Mouse (Mus musculus): ENCODE results near the gene Caml. TPM values are rescaled to one million over a fixed set of nuclear protein-coding genes. Genes with fewer than 3 reads are reported as not detected.
A peak's percentile ranks its signal among the peaks of the same experiment; 100 is the strongest.
"Not testable (repeated sequence)": the region's sequence is repeated elsewhere in the genome, so short reads cannot be mapped to it uniquely, and the experiment has no call there.

Caml gene
- polyA plus RNA-seq, 1 experiment from 2014 or later = 99.3 TPM

- no peaks in the 10 kb centered on the region for H3K4me1 ChIP-seq (ENCODE audit: control insufficient read depth, insufficient read depth, low read length)
- WGBS = 89% methylated on average over 2 of the region's 2 CpGs
- H3K9ac ChIP-seq (replicated peaks; ENCODE audit: low read length) = no peak overlapping the region
- H3K36me3 ChIP-seq (ENCODE audit: control insufficient read depth, insufficient read depth, low read length) = peaks cover 67% of the 10 kb centered on the region
- ATAC-seq (ENCODE audit: low FRiP score, low TSS enrichment) (no peak), DNase-seq (no peak)
- H3K27ac ChIP-seq (replicated peaks; ENCODE audit: low read depth, low read length) = no peak overlapping the region
- H3K4me3 ChIP-seq (replicated peaks; ENCODE audit: low read depth, low read length) = no peak overlapping the region
- H3K27me3 ChIP-seq (ENCODE audit: control insufficient read depth, insufficient read depth, low read length) = no peaks in the 10 kb centered on the region
- no peaks in the 10 kb centered on the region for H3K9me3 ChIP-seq (ENCODE audit: control insufficient read depth, low read length)
- no peak overlapping the region for H3K4me2 ChIP-seq (ENCODE audit: low read length)
Measured at GRCm38 (mm10) chr13:55607624-55608006, 15.2 kb upstream of the Caml start.

- ATAC-seq (ENCODE audit: low FRiP score, low TSS enrichment) (no peak), DNase-seq (no peak)
- peaks cover 43% of the 10 kb centered on the region for H3K36me3 ChIP-seq (ENCODE audit: control insufficient read depth, insufficient read depth, low read length)
- no peaks in the 10 kb centered on the region for H3K27me3 ChIP-seq (ENCODE audit: control insufficient read depth, insufficient read depth, low read length)
- no peak overlapping the region for H3K4me2 ChIP-seq (ENCODE audit: low read length)
- no peak overlapping the region for H3K27ac ChIP-seq (replicated peaks; ENCODE audit: low read depth, low read length)
- no peaks in the 10 kb centered on the region for H3K9me3 ChIP-seq (ENCODE audit: control insufficient read depth, low read length)
- no peaks in the 10 kb centered on the region for H3K4me1 ChIP-seq (ENCODE audit: control insufficient read depth, insufficient read depth, low read length)
- no peak overlapping the region for H3K4me3 ChIP-seq (replicated peaks; ENCODE audit: low read depth, low read length)
- no peak overlapping the region for H3K9ac ChIP-seq (replicated peaks; ENCODE audit: low read length)
- 88% methylated on average over 7 of the region's 7 CpGs for WGBS
Measured at GRCm38 (mm10) chr13:55611996-55612395, 10.8 kb upstream of the Caml start.

GRCm38 (mm10) chr13:55613471-55613870 lies 9.3 kb upstream of the Caml start:
- Histone ChIP-seq H3K9me3 (ENCODE audit: control insufficient read depth, low read length) (no peaks in the 10 kb centered on the region), H3K4me3 (replicated peaks; ENCODE audit: low read depth, low read length) (no peak overlapping the region), H3K27me3 (ENCODE audit: control insufficient read depth, insufficient read depth, low read length) (no peaks in the 10 kb centered on the region), H3K4me1 (ENCODE audit: control insufficient read depth, insufficient read depth, low read length) (no peaks in the 10 kb centered on the region), H3K36me3 (ENCODE audit: control insufficient read depth, insufficient read depth, low read length) (peaks cover 28% of the 10 kb centered on the region), H3K4me2 (ENCODE audit: low read length) (no peak overlapping the region), H3K9ac (replicated peaks; ENCODE audit: low read length) (no peak overlapping the region), H3K27ac (replicated peaks; ENCODE audit: low read depth, low read length) (no peak overlapping the region)
- 53% methylated on average over 5 of the region's 5 CpGs for WGBS
- DNase-seq (no peak), ATAC-seq (ENCODE audit: low FRiP score, low TSS enrichment) (no peak)

- H3K4me3 ChIP-seq (replicated peaks; ENCODE audit: low read depth, low read length) = no peak overlapping the region
- 94% methylated on average over 4 of the region's 4 CpGs for WGBS
- no peaks in the 10 kb centered on the region for H3K27me3 ChIP-seq (ENCODE audit: control insufficient read depth, insufficient read depth, low read length)
- no peaks in the 10 kb centered on the region for H3K36me3 ChIP-seq (ENCODE audit: control insufficient read depth, insufficient read depth, low read length)
- H3K4me2 ChIP-seq (ENCODE audit: low read length) = no peak overlapping the region
- no peak for DNase-seq
- no peak overlapping the region for H3K27ac ChIP-seq (replicated peaks; ENCODE audit: low read depth, low read length)
- no peak for ATAC-seq (ENCODE audit: low FRiP score, low TSS enrichment)
- peaks cover 9% of the 10 kb centered on the region for H3K4me1 ChIP-seq (ENCODE audit: control insufficient read depth, insufficient read depth, low read length)
- H3K9ac ChIP-seq (replicated peaks; ENCODE audit: low read length) = no peak overlapping the region
- no peaks in the 10 kb centered on the region for H3K9me3 ChIP-seq (ENCODE audit: control insufficient read depth, low read length)
Measured at GRCm38 (mm10) chr13:55619328-55619727, 3.5 kb upstream of the Caml start.

- Histone ChIP-seq H3K27me3 (ENCODE audit: control insufficient read depth, insufficient read depth, low read length) (no peaks in the 10 kb centered on the region), H3K27ac (replicated peaks; ENCODE audit: low read depth, low read length) (no peak overlapping the region), H3K9ac (replicated peaks; ENCODE audit: low read length) (no peak overlapping the region), H3K36me3 (ENCODE audit: control insufficient read depth, insufficient read depth, low read length) (0 out of 2 replicates have a peak, but pooled peaks cover 5% of the 10 kb centered on the region), H3K4me3 (replicated peaks; ENCODE audit: low read depth, low read length) (no peak overlapping the region), H3K9me3 (ENCODE audit: control insufficient read depth, low read length) (no peaks in the 10 kb centered on the region), H3K4me2 (ENCODE audit: low read length) (no peak overlapping the region), H3K4me1 (ENCODE audit: control insufficient read depth, insufficient read depth, low read length) (peaks cover 14% of the 10 kb centered on the region)
- no peak for DNase-seq
- 90% methylated on average over 2 of the region's 2 CpGs for WGBS
- no peak for ATAC-seq (ENCODE audit: low FRiP score, low TSS enrichment)
Measured at GRCm38 (mm10) chr13:55620275-55620674, 2.5 kb upstream of the Caml start.

- H3K9me3 ChIP-seq (ENCODE audit: control insufficient read depth, low read length); H3K27me3 ChIP-seq (ENCODE audit: control insufficient read depth, insufficient read depth, low read length): not testable (repeated sequence)
- peak overlapping the region; percentile 96 for H3K27ac ChIP-seq (replicated peaks; ENCODE audit: low read depth, low read length)
- DNase-seq (peak; percentile 41), ATAC-seq (ENCODE audit: low FRiP score, low TSS enrichment) (0 out of 2 replicates have a peak, but pooled peaks have one; percentile 13)
- peaks cover 20% of the 10 kb centered on the region; the same call in 1 of the 2 replicates for H3K36me3 ChIP-seq (ENCODE audit: control insufficient read depth, insufficient read depth, low read length)
- peak overlapping the region; percentile 72 for H3K9ac ChIP-seq (replicated peaks; ENCODE audit: low read length)
- 27% methylated on average over 20 of the region's 20 CpGs for WGBS
- peak overlapping the region; percentile 65 for H3K4me3 ChIP-seq (replicated peaks; ENCODE audit: low read depth, low read length)
- H3K4me2 ChIP-seq (ENCODE audit: low read length) = peak overlapping the region; percentile 62
- H3K4me1 ChIP-seq (ENCODE audit: control insufficient read depth, insufficient read depth, low read length) = peaks cover 14% of the 10 kb centered on the region
Measured at GRCm38 (mm10) chr13:55622156-55622648, 603 bp upstream of the Caml start.

GRCm38 (mm10) chr13:55634639-55635127 lies 11.9 kb downstream of the Caml start, which contains the start of gene Ddx46:
Gene Ddx46 (plus strand): TSS chr13:55635027.
- Histone ChIP-seq H3K27me3 (ENCODE audit: control insufficient read depth, insufficient read depth, low read length) (no peaks in the 10 kb centered on the region), H3K9me3 (ENCODE audit: control insufficient read depth, low read length) (no peaks in the 10 kb centered on the region), H3K4me1 (ENCODE audit: control insufficient read depth, insufficient read depth, low read length) (peaks cover 9% of the 10 kb centered on the region), H3K9ac (replicated peaks; ENCODE audit: low read length) (peak within 1 kb of the TSS; percentile 88), H3K4me3 (replicated peaks; ENCODE audit: low read depth, low read length) (peak within 1 kb of the TSS; percentile 94), H3K27ac (replicated peaks; ENCODE audit: low read depth, low read length) (peak within 1 kb of the TSS; percentile 73), H3K36me3 (ENCODE audit: control insufficient read depth, insufficient read depth, low read length) (peaks cover 55% of the 10 kb centered on the region), H3K4me2 (ENCODE audit: low read length) (peak within 1 kb of the TSS; percentile 72)
- ATAC-seq (ENCODE audit: low FRiP score, low TSS enrichment) (peak; percentile 85), DNase-seq (peak; percentile 94)
- WGBS = 5% methylated on average over 30 of the region's 30 CpGs

GRCm38 (mm10) chr13:55635146-55635571 lies 12.4 kb downstream of the Caml start:
- Histone ChIP-seq H3K27ac (replicated peaks; ENCODE audit: low read depth, low read length) (peak overlapping the region; percentile 73), H3K36me3 (ENCODE audit: control insufficient read depth, insufficient read depth, low read length) (peaks cover 55% of the 10 kb centered on the region), H3K9ac (replicated peaks; ENCODE audit: low read length) (peak overlapping the region; percentile 88), H3K4me1 (ENCODE audit: control insufficient read depth, insufficient read depth, low read length) (peaks cover 9% of the 10 kb centered on the region), H3K4me3 (replicated peaks; ENCODE audit: low read depth, low read length) (peak overlapping the region; percentile 94), H3K27me3 (ENCODE audit: control insufficient read depth, insufficient read depth, low read length) (no peaks in the 10 kb centered on the region), H3K9me3 (ENCODE audit: control insufficient read depth, low read length) (no peaks in the 10 kb centered on the region), H3K4me2 (ENCODE audit: low read length) (peak overlapping the region; percentile 72)
- peak; percentile 16 for DNase-seq
- ATAC-seq (ENCODE audit: low FRiP score, low TSS enrichment) = peak; percentile 46
- WGBS = 0% methylated on average over 40 of the region's 40 CpGs

Data from midbrain, embryonic 14.5 days (tissue).